Mouse (Mus musculus): ENCODE measurements around the gene Olfr51. TPM values are rescaled to one million over a fixed set of nuclear protein-coding genes. Genes with fewer than 3 reads are reported as not detected.
"Not testable (repeated sequence)": the region's sequence is repeated elsewhere in the genome, so short reads cannot be mapped to it uniquely, and the experiment has no call there.

Gene Olfr51
- polyA plus RNA-seq, 1 experiment from 2014 or later, result not detected

GRCm38 (mm10) chr11:51026811-51027210 is 23.4 kb downstream of the Olfr51 start:
- H3K36me3 ChIP-seq (ENCODE audit: control insufficient read depth, insufficient read depth, low read length); H3K4me3 ChIP-seq (ENCODE audit: low read depth, low read length); H3K27ac ChIP-seq (ENCODE audit: low read depth); H3K9me3 ChIP-seq (ENCODE audit: control insufficient read depth, low read length); H3K9ac ChIP-seq (ENCODE audit: low read length); H3K4me1 ChIP-seq (replicated peaks; ENCODE audit: control insufficient read depth, insufficient read depth, low read length); H3K27me3 ChIP-seq (replicated peaks; ENCODE audit: control insufficient read depth, insufficient read depth, low read length); H3K4me2 ChIP-seq (ENCODE audit: low read length); DNase-seq (ENCODE audit: low spot score); ATAC-seq (replicated peaks; ENCODE audit: low FRiP score, low TSS enrichment, low read depth): not testable (repeated sequence)
- 89% methylated on average over 11 of the region's 11 CpGs for WGBS

GRCm38 (mm10) chr11:51029381-51029780 is 26.0 kb downstream of the Olfr51 start:
- H3K4me3 ChIP-seq (ENCODE audit: low read depth, low read length); H3K9ac ChIP-seq (ENCODE audit: low read length); H3K36me3 ChIP-seq (ENCODE audit: control insufficient read depth, insufficient read depth, low read length); H3K9me3 ChIP-seq (ENCODE audit: control insufficient read depth, low read length); H3K4me1 ChIP-seq (replicated peaks; ENCODE audit: control insufficient read depth, insufficient read depth, low read length); H3K27ac ChIP-seq (ENCODE audit: low read depth); ATAC-seq (replicated peaks; ENCODE audit: low FRiP score, low TSS enrichment, low read depth); DNase-seq (ENCODE audit: low spot score); H3K27me3 ChIP-seq (replicated peaks; ENCODE audit: control insufficient read depth, insufficient read depth, low read length); H3K4me2 ChIP-seq (ENCODE audit: low read length): not testable (repeated sequence)
- WGBS, result 55% methylated on average over 8 of the region's 8 CpGs

GRCm38 (mm10) chr11:51030225-51030624 is 26.8 kb downstream of the Olfr51 start:
- ATAC-seq (replicated peaks; ENCODE audit: low FRiP score, low TSS enrichment, low read depth), result no peak
- Histone ChIP-seq H3K9ac (ENCODE audit: low read length) (no peak overlapping the region), H3K4me3 (ENCODE audit: low read depth, low read length) (no peak overlapping the region), H3K4me1 (replicated peaks; ENCODE audit: control insufficient read depth, insufficient read depth, low read length) (no peaks in the 10 kb centered on the region), H3K27me3 (replicated peaks; ENCODE audit: control insufficient read depth, insufficient read depth, low read length) (no peaks in the 10 kb centered on the region), H3K9me3 (ENCODE audit: control insufficient read depth, low read length) (no peaks in the 10 kb centered on the region), H3K4me2 (ENCODE audit: low read length) (no peak overlapping the region), H3K36me3 (ENCODE audit: control insufficient read depth, insufficient read depth, low read length) (no peaks in the 10 kb centered on the region), H3K27ac (ENCODE audit: low read depth) (no peak overlapping the region)
- WGBS, result 66% methylated on average over 2 of the region's 2 CpGs
- no peak for DNase-seq (ENCODE audit: low spot score)

GRCm38 (mm10) chr11:51032851-51033250 is 29.5 kb downstream of the Olfr51 start:
- Histone ChIP-seq H3K9me3 (ENCODE audit: control insufficient read depth, low read length) (no peaks in the 10 kb centered on the region), H3K9ac (ENCODE audit: low read length) (no peak overlapping the region), H3K4me3 (ENCODE audit: low read depth, low read length) (no peak overlapping the region), H3K27me3 (replicated peaks; ENCODE audit: control insufficient read depth, insufficient read depth, low read length) (no peaks in the 10 kb centered on the region), H3K27ac (ENCODE audit: low read depth) (no peak overlapping the region), H3K36me3 (ENCODE audit: control insufficient read depth, insufficient read depth, low read length) (no peaks in the 10 kb centered on the region), H3K4me2 (ENCODE audit: low read length) (no peak overlapping the region), H3K4me1 (replicated peaks; ENCODE audit: control insufficient read depth, insufficient read depth, low read length) (no peaks in the 10 kb centered on the region)
- DNase-seq (ENCODE audit: low spot score) (peak; percentile 52), ATAC-seq (replicated peaks; ENCODE audit: low FRiP score, low TSS enrichment, low read depth) (no peak)
- WGBS, result 26% methylated on average over 1 of the region's 1 CpGs

- not testable (repeated sequence) for DNase-seq (ENCODE audit: low spot score); H3K27ac ChIP-seq (ENCODE audit: low read depth); ATAC-seq (replicated peaks; ENCODE audit: low FRiP score, low TSS enrichment, low read depth); H3K36me3 ChIP-seq (ENCODE audit: control insufficient read depth, insufficient read depth, low read length); H3K4me3 ChIP-seq (ENCODE audit: low read depth, low read length); H3K9ac ChIP-seq (ENCODE audit: low read length); H3K9me3 ChIP-seq (ENCODE audit: control insufficient read depth, low read length); H3K4me1 ChIP-seq (replicated peaks; ENCODE audit: control insufficient read depth, insufficient read depth, low read length); H3K27me3 ChIP-seq (replicated peaks; ENCODE audit: control insufficient read depth, insufficient read depth, low read length); H3K4me2 ChIP-seq (ENCODE audit: low read length)
Measured at GRCm38 (mm10) chr11:51034141-51034540, 30.7 kb downstream of the Olfr51 start.

- H3K4me2 ChIP-seq (ENCODE audit: low read length), result no peak overlapping the region
- ATAC-seq (replicated peaks; ENCODE audit: low FRiP score, low TSS enrichment, low read depth) (no peak), DNase-seq (ENCODE audit: low spot score) (no peak)
- H3K9ac ChIP-seq (ENCODE audit: low read length), result no peak overlapping the region
- no peaks in the 10 kb centered on the region for H3K36me3 ChIP-seq (ENCODE audit: control insufficient read depth, insufficient read depth, low read length)
- H3K27ac ChIP-seq (ENCODE audit: low read depth), result no peak overlapping the region
- WGBS, result 70% methylated on average over 2 of the region's 2 CpGs
- no peaks in the 10 kb centered on the region for H3K4me1 ChIP-seq (replicated peaks; ENCODE audit: control insufficient read depth, insufficient read depth, low read length)
- no peaks in the 10 kb centered on the region for H3K27me3 ChIP-seq (replicated peaks; ENCODE audit: control insufficient read depth, insufficient read depth, low read length)
- H3K4me3 ChIP-seq (ENCODE audit: low read depth, low read length), result no peak overlapping the region
- H3K9me3 ChIP-seq (ENCODE audit: control insufficient read depth, low read length), result no peaks in the 10 kb centered on the region
Measured at GRCm38 (mm10) chr11:51035951-51036350, 32.6 kb downstream of the Olfr51 start.

- H3K4me2 ChIP-seq (ENCODE audit: low read length); DNase-seq (ENCODE audit: low spot score); ATAC-seq (replicated peaks; ENCODE audit: low FRiP score, low TSS enrichment, low read depth); H3K4me3 ChIP-seq (ENCODE audit: low read depth, low read length); H3K27me3 ChIP-seq (replicated peaks; ENCODE audit: control insufficient read depth, insufficient read depth, low read length); H3K9ac ChIP-seq (ENCODE audit: low read length); H3K9me3 ChIP-seq (ENCODE audit: control insufficient read depth, low read length); H3K4me1 ChIP-seq (replicated peaks; ENCODE audit: control insufficient read depth, insufficient read depth, low read length); H3K36me3 ChIP-seq (ENCODE audit: control insufficient read depth, insufficient read depth, low read length); H3K27ac ChIP-seq (ENCODE audit: low read depth): not testable (repeated sequence)
- 76% methylated on average over 3 of the region's 3 CpGs for WGBS
Measured at GRCm38 (mm10) chr11:51044776-51045175, 41.4 kb downstream of the Olfr51 start.

GRCm38 (mm10) chr11:51047809-51048208 is 44.4 kb downstream of the Olfr51 start, which contains the start of gene Olfr1375:
Gene Olfr1375, plus strand, starts transcription at chr11:51048109.
- not testable (repeated sequence) for H3K4me3 ChIP-seq (ENCODE audit: low read depth, low read length); DNase-seq (ENCODE audit: low spot score); ATAC-seq (replicated peaks; ENCODE audit: low FRiP score, low TSS enrichment, low read depth); H3K36me3 ChIP-seq (ENCODE audit: control insufficient read depth, insufficient read depth, low read length); H3K9me3 ChIP-seq (ENCODE audit: control insufficient read depth, low read length); H3K27me3 ChIP-seq (replicated peaks; ENCODE audit: control insufficient read depth, insufficient read depth, low read length); H3K4me1 ChIP-seq (replicated peaks; ENCODE audit: control insufficient read depth, insufficient read depth, low read length); H3K4me2 ChIP-seq (ENCODE audit: low read length); H3K9ac ChIP-seq (ENCODE audit: low read length); H3K27ac ChIP-seq (ENCODE audit: low read depth)
- 71% methylated on average over 3 of the region's 3 CpGs for WGBS

- Histone ChIP-seq H3K4me3 (ENCODE audit: low read depth, low read length) (no peak overlapping the region), H3K4me1 (replicated peaks; ENCODE audit: control insufficient read depth, insufficient read depth, low read length) (no peaks in the 10 kb centered on the region), H3K9me3 (ENCODE audit: control insufficient read depth, low read length) (no peaks in the 10 kb centered on the region), H3K36me3 (ENCODE audit: control insufficient read depth, insufficient read depth, low read length) (no peaks in the 10 kb centered on the region), H3K27ac (ENCODE audit: low read depth) (no peak overlapping the region), H3K4me2 (ENCODE audit: low read length) (no peak overlapping the region), H3K9ac (ENCODE audit: low read length) (no peak overlapping the region), H3K27me3 (replicated peaks; ENCODE audit: control insufficient read depth, insufficient read depth, low read length) (no peaks in the 10 kb centered on the region)
- WGBS, result 66% methylated on average over 2 of the region's 2 CpGs
- ATAC-seq (replicated peaks; ENCODE audit: low FRiP score, low TSS enrichment, low read depth) (no peak), DNase-seq (ENCODE audit: low spot score) (no peak)
Measured at GRCm38 (mm10) chr11:51051678-51052077, 48.3 kb downstream of the Olfr51 start.

Data from intestine, embryonic 14.5 days (tissue).